Mouse (Mus musculus) small intestine, adult 2 months (tissue): ENCODE results near the gene Gpc3.

ENCODE experiments used
- CTCF ChIP-seq: fragments of 200-500 bp; IDR thresholded peaks from 2 replicates; pipeline ENCODE4 v1.5.1; 2012; ENCODE audit warnings: low read depth, mild to moderate bottlenecking, control low read depth, inconsistent platforms, low read length, moderate library complexity, mixed read lengths; ENCODE audit not compliant: insufficient replicate concordance, insufficient read length; ENCODE audit errors: extremely low read depth
- POLR2A ChIP-seq: fragments of 200-500 bp; IDR thresholded peaks from 2 replicates; pipeline ENCODE4 v1.6.1; 2012; ENCODE audit warnings: low read depth, mild to moderate bottlenecking, control low read depth, inconsistent platforms, low read length, moderate library complexity

DNA sequence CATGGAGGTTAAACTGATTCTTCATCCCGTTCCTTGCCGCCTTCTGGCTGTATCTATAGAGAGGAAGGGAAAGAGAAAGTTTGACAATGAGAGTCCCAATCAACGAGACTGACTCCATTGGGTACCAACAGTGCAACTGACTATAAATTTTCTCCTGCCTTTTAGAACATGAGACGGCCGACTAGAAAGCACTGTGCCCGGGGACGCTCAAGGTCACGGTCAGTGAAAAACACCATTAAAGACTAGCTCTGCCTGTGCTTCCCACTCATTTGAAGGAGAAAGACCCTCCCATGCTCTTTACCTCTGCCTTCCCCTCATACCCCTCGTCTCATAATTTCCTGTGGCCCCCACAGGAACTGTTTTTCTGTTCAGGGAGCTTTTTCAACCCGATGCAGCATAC, 248.0 kb downstream of the Gpc3 start:
- TF ChIP-seq CTCF (no peak), POLR2A (no peak)
